Mouse (Mus musculus): ENCODE results near the gene Cst3. TPM values are rescaled to one million over a fixed set of nuclear protein-coding genes. Genes with fewer than 3 reads are reported as not detected.

The Cst3 gene
- total RNA-seq, 1 experiment: 304 TPM

DNA sequence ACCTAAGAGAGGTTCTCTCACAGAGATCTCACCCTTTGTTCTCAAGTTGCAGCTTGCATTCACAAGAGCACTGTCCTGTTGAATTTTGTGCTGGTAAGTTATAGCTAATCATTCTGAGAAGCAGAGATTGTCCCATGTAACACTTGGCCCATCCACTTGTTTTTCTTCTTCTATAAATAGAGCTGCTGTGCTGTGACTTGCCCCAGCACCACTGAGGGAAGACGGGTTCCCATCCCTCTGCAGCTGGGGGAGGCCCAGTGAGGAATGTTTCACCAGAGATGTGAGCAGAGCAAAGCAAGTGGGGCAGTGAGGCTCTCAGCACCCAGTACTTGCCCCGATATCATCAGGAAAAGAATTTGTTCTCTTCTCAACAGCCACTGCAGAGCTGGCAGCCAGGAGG lies 10.5 kb downstream of the Cst3 start, which contains the start of gene 9230104L09Rik:
Gene 9230104L09Rik, minus strand, starts transcription at position 73 of the 400 bp plus-strand sequence.
- no peak within 1 kb of the TSS for H3K4me3 ChIP-seq (ENCODE audit: insufficient read depth in 1 of 2, low read depth in 1 of 2, low read length in 2 of 2, poor library complexity in 1 of 2, severe bottlenecking in 1 of 2)
- DNase-seq (ENCODE audit: low read depth, low spot score): no peak

DNA sequence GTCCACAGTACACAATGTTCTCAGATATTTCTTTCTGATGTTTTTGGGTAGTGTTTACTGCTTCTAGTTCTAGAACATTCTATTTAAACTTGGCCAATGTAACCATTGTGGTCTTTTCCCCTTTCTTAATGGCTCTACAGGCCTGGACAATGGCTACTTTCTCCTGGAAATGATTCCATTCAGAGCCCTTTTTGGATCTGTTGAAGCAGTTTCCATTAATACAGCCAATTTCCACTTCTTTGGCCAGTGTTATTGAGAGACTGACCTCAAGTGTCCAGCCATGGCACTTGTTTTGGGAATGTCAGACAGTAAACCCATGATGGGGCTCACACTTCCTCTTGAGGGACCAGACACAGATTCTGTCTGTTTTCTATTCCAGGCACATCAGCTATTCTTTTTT lies 13.8 kb downstream of the Cst3 start:
- no peak overlapping the region for H3K9ac ChIP-seq (ENCODE audit: insufficient read depth, low read depth, low read length, poor library complexity, severe bottlenecking)
- TF ChIP-seq CHD2 (IDR thresholded peaks at IDR 0.05; ENCODE audit: low read depth, low read length) (no peak), MAFK (IDR thresholded peaks at IDR 0.05; ENCODE audit: insufficient read depth, low read depth, low read length) (no peak)
- no peaks in the 10 kb centered on the region for H3K9me3 ChIP-seq (ENCODE audit: control insufficient read depth, insufficient read depth, low read depth, low read length)
- H3K4me3 ChIP-seq (ENCODE audit: insufficient read depth in 1 of 2, low read depth in 1 of 2, low read length in 2 of 2, poor library complexity in 1 of 2, severe bottlenecking in 1 of 2): no peak overlapping the region
- no peak for DNase-seq (ENCODE audit: low read depth, low spot score)
- no peaks in the 10 kb centered on the region for H3K36me3 ChIP-seq (ENCODE audit: control insufficient read depth, insufficient read depth, low read length, poor library complexity, severe bottlenecking)
- H3K27ac ChIP-seq (ENCODE audit: insufficient read depth, low read depth, low read length, poor library complexity, severe bottlenecking): no peak overlapping the region
- H3K4me1 ChIP-seq (ENCODE audit: control insufficient read depth in 2 of 2, insufficient read depth in 2 of 2, low read length in 2 of 2, poor library complexity in 1 of 2): no peaks in the 10 kb centered on the region
- in situ Hi-C loops (cut with MboI; ENCODE audit: low sequenced_read_pairs in 2 of 2, unreplicated experiment in 2 of 2): no loop called here

More for the DNA sequence above, 10.5 kb downstream of the Cst3 start, which contains the start of gene 9230104L09Rik:
- no peak for TF ChIP-seq HCFC1 (IDR thresholded peaks at IDR 0.05; ENCODE audit: borderline replicate concordance, insufficient read depth, low read length)
- TF ChIP-seq ZC3H11A (IDR thresholded peaks at IDR 0.05; ENCODE audit: borderline replicate concordance, low read depth, low read length): no peak
- TF ChIP-seq CHD2 (IDR thresholded peaks at IDR 0.05; ENCODE audit: low read depth, low read length): no peak
- no peak for TF ChIP-seq MAFK (IDR thresholded peaks at IDR 0.05; ENCODE audit: insufficient read depth, low read depth, low read length)
- TF ChIP-seq ZNF384 (IDR thresholded peaks at IDR 0.05; ENCODE audit: low read depth, low read length): no peak
- Histone ChIP-seq H3K27ac (ENCODE audit: insufficient read depth, low read depth, low read length, poor library complexity, severe bottlenecking) (no peak within 1 kb of the TSS), H3K9me3 (ENCODE audit: control insufficient read depth, insufficient read depth, low read depth, low read length) (no peaks in the 10 kb centered on the region), H3K9ac (ENCODE audit: insufficient read depth, low read depth, low read length, poor library complexity, severe bottlenecking) (no peak within 1 kb of the TSS), H3K36me3 (ENCODE audit: control insufficient read depth, insufficient read depth, low read length, poor library complexity, severe bottlenecking) (no peaks in the 10 kb centered on the region), H3K4me1 (ENCODE audit: control insufficient read depth in 2 of 2, insufficient read depth in 2 of 2, low read length in 2 of 2, poor library complexity in 1 of 2) (no peaks in the 10 kb centered on the region)
- in situ Hi-C loops (cut with MboI; ENCODE audit: low sequenced_read_pairs in 2 of 2, unreplicated experiment in 2 of 2): no loop called here

GRCm38 (mm10) chr2:148860993-148861392 lies 14.5 kb downstream of the Cst3 start:
- in situ Hi-C loops (cut with MboI; ENCODE audit: low sequenced_read_pairs in 2 of 2, unreplicated experiment in 2 of 2): no loop called here
- H3K4me3 ChIP-seq (ENCODE audit: insufficient read depth in 1 of 2, low read depth in 1 of 2, low read length in 2 of 2, poor library complexity in 1 of 2, severe bottlenecking in 1 of 2): no peak overlapping the region
- TF ChIP-seq ZC3H11A (IDR thresholded peaks at IDR 0.05; ENCODE audit: borderline replicate concordance, low read depth, low read length) (no peak), MAFK (IDR thresholded peaks at IDR 0.05; ENCODE audit: insufficient read depth, low read depth, low read length) (no peak), HCFC1 (IDR thresholded peaks at IDR 0.05; ENCODE audit: borderline replicate concordance, insufficient read depth, low read length) (no peak), CHD2 (IDR thresholded peaks at IDR 0.05; ENCODE audit: low read depth, low read length) (no peak), ZNF384 (IDR thresholded peaks at IDR 0.05; ENCODE audit: low read depth, low read length) (no peak)

DNA sequence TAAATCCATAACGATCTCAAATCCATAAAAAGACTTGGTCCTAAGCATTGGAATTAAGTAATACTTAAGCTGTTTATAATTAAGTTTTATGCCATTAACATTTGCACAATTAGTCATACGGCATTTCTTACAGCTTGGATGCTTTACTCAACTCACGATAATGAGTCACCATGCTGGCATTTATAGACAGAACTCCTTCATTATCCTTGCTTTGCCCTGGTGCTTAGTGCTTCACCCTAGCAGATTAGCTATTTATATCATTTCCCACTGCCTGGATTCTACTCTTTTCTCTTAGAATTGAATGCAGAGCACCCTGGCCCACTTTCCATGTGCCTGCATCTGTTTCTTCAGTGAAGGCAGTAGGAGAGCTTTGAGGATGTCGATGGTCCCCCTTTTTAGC lies 18.0 kb downstream of the Cst3 start:
- TF ChIP-seq ZC3H11A (IDR thresholded peaks at IDR 0.05; ENCODE audit: borderline replicate concordance, low read depth, low read length) (no peak), MAFK (IDR thresholded peaks at IDR 0.05; ENCODE audit: insufficient read depth, low read depth, low read length) (no peak), HCFC1 (IDR thresholded peaks at IDR 0.05; ENCODE audit: borderline replicate concordance, insufficient read depth, low read length) (no peak), ZNF384 (IDR thresholded peaks at IDR 0.05; ENCODE audit: low read depth, low read length) (no peak), CHD2 (IDR thresholded peaks at IDR 0.05; ENCODE audit: low read depth, low read length) (no peak)
- H3K36me3 ChIP-seq (ENCODE audit: control insufficient read depth, insufficient read depth, low read length, poor library complexity, severe bottlenecking): no peaks in the 10 kb centered on the region
- H3K27ac ChIP-seq (ENCODE audit: insufficient read depth, low read depth, low read length, poor library complexity, severe bottlenecking): no peak overlapping the region
- in situ Hi-C loops (cut with MboI; ENCODE audit: low sequenced_read_pairs in 2 of 2, unreplicated experiment in 2 of 2): no loop called here
- no peaks in the 10 kb centered on the region for H3K9me3 ChIP-seq (ENCODE audit: control insufficient read depth, insufficient read depth, low read depth, low read length)
- DNase-seq (ENCODE audit: low read depth, low spot score): no peak
- H3K4me3 ChIP-seq (ENCODE audit: insufficient read depth in 1 of 2, low read depth in 1 of 2, low read length in 2 of 2, poor library complexity in 1 of 2, severe bottlenecking in 1 of 2): no peak overlapping the region
- H3K9ac ChIP-seq (ENCODE audit: insufficient read depth, low read depth, low read length, poor library complexity, severe bottlenecking): no peak overlapping the region
- no peaks in the 10 kb centered on the region for H3K4me1 ChIP-seq (ENCODE audit: control insufficient read depth in 2 of 2, insufficient read depth in 2 of 2, low read length in 2 of 2, poor library complexity in 1 of 2)

More at GRCm38 (mm10) chr2:148860993-148861392, 14.5 kb downstream of the Cst3 start:
- no peak overlapping the region for H3K27ac ChIP-seq (ENCODE audit: insufficient read depth, low read depth, low read length, poor library complexity, severe bottlenecking)
- no peaks in the 10 kb centered on the region for H3K4me1 ChIP-seq (ENCODE audit: control insufficient read depth in 2 of 2, insufficient read depth in 2 of 2, low read length in 2 of 2, poor library complexity in 1 of 2)
- H3K36me3 ChIP-seq (ENCODE audit: control insufficient read depth, insufficient read depth, low read length, poor library complexity, severe bottlenecking): no peaks in the 10 kb centered on the region
- no peak for DNase-seq (ENCODE audit: low read depth, low spot score)
- no peak overlapping the region for H3K9ac ChIP-seq (ENCODE audit: insufficient read depth, low read depth, low read length, poor library complexity, severe bottlenecking)
- no peaks in the 10 kb centered on the region for H3K9me3 ChIP-seq (ENCODE audit: control insufficient read depth, insufficient read depth, low read depth, low read length)

All from ES-E14 (cell line).